Mouse (Mus musculus) gastrocnemius, postnatal 36 days (tissue): Measurements from ENCODE around the gene Adap2. TPM values are rescaled to one million over a fixed set of nuclear protein-coding genes. Genes with fewer than 3 reads are reported as not detected.
"Not testable (repeated sequence)": the region's sequence is repeated elsewhere in the genome, so short reads cannot be mapped to it uniquely, and the experiment has no call there.

Experiments used
- DNase-seq, 2 experiments: peaks; one replicate each; pipeline ENCODE4 v3.0.0; 2022
- intact Hi-C: fragments of 180-260 bp; cut with DNase I; formaldehyde crosslinking; loops from one replicate; pipeline ENCODE4 v1.15.1; 2025
- total RNA-seq, 2 experiments: library from RNA; stranded (reverse); gene quantifications; 2 replicates each; pipeline ENCODE4 v1.2.3; 2021

The Adap2 gene
- total RNA-seq, 2 experiments from 2014 or later = 3.4 to 5.9 TPM

DNA sequence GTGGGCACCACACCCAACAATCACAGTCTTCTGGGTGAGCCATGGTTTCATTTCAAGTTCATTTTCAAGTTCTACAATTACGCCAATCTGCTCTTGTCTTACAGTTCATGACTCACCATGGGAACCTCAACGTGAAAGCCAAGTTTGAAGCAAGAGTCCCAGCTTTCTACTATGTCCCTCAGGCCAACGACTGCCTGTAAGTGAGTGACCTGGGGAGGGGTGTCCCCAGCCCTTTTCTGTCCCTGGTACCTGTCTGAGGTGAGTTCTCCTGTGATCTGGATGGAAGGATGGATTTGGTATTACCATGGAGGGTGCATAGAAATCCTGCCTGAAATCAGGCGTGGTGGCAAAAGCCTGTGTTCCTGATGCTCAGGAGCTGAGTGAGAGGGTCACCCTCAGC is 2.9 kb downstream of the Adap2 start:
- DNase-seq = no peak
- intact Hi-C loops = no loop called here

- intact Hi-C loops = no loop called here
- no peak for DNase-seq
Measured at GRCm38 (mm10) chr11:80159018-80159417, 5.1 kb downstream of the Adap2 start.

DNA sequence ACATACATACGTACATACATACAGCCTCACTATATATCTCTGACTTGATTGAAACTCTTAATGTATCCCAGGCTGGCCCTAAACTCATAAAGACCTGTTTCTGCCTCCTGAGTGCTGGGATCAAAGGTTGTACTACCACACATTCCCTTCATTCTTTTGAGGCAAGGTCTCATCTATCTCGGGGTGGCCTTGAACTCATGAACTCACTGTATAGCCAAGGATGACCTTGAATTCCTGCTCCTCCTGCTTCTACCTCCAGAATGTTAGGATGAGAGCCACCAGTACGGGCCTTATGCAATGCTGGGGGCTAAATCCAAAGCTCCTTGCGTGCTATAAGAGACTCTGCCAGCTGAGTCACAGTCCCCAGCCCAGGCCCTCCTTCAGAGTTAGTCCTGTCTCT is 7.1 kb downstream of the Adap2 start:
- intact Hi-C loops = no loop called here
- DNase-seq = no peak

- intact Hi-C loops = no loop called here
- DNase-seq = no peak
Measured at GRCm38 (mm10) chr11:80163362-80164116, 9.6 kb downstream of the Adap2 start.

GRCm38 (mm10) chr11:80164224-80164623 is 10.3 kb downstream of the Adap2 start:
- no peak for DNase-seq
- intact Hi-C loops = no loop called here

DNA sequence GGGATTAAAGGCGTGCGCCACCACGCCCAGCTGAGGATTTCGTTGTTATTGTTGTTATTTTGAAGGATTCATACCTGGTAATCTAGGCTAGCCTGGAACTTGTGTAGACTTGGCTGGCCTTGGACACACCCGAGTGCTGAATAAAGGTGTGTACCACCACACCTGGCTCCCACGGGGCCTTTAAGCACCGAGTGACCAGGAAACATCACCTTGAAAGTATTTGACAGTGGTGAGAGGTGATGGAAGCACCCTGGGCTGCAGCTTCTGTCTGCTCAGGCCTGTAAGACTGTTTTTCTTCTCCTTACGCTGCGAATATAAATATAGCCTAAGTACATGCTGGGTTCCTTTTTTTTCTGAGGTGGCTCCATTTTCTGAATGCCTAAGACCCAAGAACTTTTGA is 14.2 kb downstream of the Adap2 start:
- intact Hi-C loops = no loop called here
- DNase-seq = no peak

DNA sequence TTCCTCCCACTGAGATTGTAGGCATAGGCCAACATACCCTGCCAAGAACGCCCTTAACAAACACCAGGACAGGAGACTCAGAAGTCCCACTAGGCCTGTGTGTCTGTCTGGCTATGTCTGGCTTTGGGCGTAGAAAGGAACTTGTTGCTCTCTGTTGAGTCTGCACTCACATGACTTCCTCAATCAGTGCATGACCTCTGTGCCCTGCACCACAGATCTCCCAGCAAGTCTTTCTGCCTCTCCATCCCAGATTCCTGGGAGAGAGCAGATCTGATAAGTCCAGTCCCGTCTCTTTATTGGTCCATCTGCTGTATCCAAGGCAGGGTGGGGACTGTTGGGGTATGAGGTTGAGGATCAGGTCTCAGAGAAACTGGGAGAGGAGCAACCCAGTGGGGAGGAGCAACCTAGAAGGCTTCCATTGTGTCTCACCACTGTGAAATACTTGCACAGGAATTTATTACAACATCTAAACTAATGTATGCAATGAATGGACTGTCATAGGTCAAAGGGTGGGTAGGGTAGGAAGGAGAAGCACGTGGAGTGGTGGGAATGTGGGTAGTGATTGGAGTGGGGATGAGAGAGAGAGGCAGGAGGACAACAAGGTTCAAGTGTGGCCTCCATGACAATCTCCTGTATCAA is 14.8 kb downstream of the Adap2 start:
- intact Hi-C loops = no loop called here
- no peak for DNase-seq

GRCm38 (mm10) chr11:80169629-80170028 is 15.7 kb downstream of the Adap2 start:
- DNase-seq = no peak
- intact Hi-C loops = no loop called here

DNA sequence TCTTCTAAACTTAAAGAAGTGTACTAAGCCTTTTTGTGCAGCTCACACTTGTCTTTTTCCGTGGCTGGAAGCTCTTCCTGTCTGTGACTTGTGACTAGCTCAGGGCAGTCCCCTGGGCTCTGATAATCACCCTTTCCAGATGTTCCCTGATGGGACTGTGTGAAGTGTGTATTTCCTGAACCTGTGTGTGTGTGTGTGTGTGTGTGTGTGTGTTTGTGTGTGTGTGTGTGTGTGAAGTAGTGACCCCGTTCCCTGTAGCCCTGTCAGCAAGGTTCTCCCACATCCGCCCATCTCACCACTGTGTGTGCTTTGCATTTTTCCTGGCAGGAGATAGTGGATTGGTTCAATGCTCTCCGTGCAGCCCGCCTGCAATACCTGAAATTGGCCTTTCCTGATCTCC is 16.4 kb downstream of the Adap2 start:
- intact Hi-C loops = no loop called here
- no peak for DNase-seq

- DNase-seq = no peak
- intact Hi-C loops = no loop called here
Measured at GRCm38 (mm10) chr11:80171884-80172283, 18.0 kb downstream of the Adap2 start.

DNA sequence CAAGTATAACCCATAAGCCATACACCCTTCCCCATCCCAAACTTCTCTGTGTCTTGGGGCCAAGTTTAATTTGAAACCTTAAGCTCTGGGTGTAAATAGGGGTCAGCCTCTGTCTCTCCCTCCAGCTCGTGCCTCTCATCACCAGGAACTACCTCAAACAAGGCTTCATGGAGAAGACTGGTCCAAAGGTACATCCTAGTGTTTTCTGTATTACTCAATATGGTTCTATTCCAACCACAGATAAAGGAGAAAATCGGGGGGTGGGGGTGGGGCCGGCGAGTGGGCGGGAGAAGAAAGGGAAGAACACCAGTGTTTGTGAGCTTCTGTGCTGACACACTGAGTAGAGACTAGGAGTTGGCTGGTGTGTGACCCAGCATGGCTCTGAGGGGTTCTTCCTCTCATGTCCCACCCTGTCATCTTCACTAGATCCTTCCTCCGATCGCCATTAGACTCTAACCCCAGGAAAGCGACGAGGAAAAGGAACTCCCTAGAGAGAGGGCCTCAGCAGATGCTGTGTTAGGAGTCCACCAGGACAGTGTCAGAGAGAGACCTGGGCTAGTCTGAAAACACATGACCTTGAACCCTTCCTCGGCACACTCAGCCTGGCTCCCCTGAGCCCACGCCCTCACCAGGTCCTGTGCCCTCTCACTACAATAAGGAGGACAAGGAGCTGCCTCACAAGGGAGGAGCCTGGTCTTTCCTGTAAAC is 20.2 kb downstream of the Adap2 start:
- intact Hi-C loops = no loop called here
- DNase-seq = no peak

DNA sequence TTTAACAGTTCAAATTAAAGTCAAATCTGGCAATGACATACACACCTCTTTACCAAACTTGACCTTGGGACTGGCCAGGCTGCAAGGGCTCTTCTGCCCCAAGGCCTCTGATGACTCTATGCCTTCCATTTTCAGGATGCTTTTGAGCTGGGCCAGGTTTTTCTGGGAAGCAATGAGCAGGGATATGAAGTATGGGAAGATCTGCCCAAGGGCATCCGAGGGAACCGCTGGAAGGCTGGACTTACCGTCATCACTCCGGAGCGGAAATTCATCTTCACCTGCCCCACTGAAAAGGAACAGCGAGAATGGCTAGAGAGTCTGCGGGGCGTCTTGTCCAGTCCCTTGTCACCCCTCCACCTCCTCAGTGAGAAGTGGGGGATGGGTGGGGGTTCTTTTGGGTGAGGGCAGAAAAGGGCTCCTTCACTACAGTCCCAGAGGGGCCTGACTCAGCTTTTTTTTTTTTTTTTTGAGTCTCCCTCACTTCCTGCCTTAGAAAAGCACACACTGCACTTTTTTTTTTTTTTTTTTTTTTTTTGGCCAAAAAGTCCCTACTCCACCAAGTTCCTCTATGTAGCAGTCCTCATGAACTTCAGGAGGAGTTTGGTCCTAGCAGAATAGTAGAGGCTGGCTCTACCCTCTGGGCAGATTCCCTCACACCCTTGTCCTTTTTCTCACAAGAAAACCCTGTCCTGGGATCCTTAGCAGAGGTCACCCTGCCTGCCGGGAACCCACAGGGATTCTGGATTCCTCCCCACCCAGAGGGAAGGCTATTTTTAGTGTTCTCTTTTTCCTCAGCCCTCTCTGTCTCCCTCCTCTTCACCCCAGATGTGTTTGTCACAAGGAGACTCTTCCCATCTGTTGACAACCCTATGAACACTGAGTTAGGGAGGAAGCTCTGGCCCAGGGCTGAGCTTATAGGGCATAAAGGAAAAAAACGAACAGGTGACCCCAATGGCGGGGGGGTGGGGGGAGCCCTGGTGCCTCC is 23.3 kb downstream of the Adap2 start:
- intact Hi-C loops = no loop called here
- no peak for DNase-seq

- no peak for DNase-seq
- intact Hi-C loops = no loop called here
Measured at GRCm38 (mm10) chr11:80178316-80178715, 24.4 kb downstream of the Adap2 start.

- intact Hi-C loops = no loop called here
- DNase-seq = no peak
Measured at GRCm38 (mm10) chr11:80181021-80181749, 27.3 kb downstream of the Adap2 start.

- DNase-seq, intact Hi-C loops: not testable (repeated sequence)
Measured at GRCm38 (mm10) chr11:80183054-80183704, 29.3 kb downstream of the Adap2 start.

DNA sequence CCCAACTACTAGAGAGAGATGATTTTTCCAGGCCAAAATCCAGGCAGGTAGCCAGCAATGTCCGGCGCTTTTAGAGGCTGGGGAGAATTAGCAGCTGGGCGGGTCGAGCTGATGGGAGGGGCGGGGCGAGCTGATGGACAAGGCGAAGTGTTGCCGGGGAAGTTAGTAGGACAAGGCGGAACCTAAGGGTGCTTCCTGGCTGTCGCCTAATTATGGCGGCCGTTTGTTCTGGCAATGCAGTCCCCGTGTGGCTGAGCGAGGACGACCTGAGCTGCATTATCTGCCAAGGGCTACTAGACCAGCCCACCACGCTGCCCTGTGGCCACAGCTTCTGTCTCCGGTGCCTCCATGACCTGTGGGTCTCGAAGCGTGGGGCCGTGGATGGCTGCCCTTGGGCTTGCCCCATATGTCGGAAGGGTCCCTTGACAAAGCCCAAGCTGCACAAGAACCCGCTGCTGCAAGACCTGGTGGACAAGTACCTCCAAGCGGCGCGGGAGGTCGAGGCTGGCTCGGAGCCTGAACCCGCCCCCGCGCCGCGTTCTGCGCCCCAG is 29.9 kb downstream of the Adap2 start, which contains the start of gene Rnf135:
Gene Rnf135, plus strand, starts transcription at position 147 of the 551 bp plus-strand sequence.
- DNase-seq = peak; percentile 90 to 97
- intact Hi-C loops = no loop called here

DNA sequence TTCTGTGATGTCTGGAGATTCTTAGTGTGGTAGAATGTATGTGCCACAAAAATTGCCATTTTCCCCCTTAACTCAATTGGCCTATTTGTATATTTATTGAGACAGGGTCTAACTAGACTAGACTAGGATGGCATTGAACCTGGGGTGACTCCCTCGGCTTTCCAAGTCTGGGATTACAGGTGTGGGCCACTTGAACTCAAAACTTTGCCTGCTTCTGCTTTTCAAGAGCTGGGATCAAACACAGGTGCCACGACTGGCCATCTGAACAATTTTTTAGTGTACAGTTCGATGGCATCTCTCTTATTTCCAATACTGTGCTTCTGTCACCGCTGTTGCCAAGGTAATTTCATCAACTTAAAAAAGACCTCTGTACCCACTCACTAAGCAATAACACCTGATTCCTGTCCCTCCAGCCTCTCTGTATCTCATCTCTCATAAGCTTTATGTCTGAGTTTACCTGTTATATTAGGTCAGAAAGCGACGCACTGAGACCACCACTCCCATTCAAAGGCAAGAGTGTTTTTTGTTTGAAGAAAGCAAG is 30.7 kb downstream of the Adap2 start:
- no peak for DNase-seq
- intact Hi-C loops = no loop called here

DNA sequence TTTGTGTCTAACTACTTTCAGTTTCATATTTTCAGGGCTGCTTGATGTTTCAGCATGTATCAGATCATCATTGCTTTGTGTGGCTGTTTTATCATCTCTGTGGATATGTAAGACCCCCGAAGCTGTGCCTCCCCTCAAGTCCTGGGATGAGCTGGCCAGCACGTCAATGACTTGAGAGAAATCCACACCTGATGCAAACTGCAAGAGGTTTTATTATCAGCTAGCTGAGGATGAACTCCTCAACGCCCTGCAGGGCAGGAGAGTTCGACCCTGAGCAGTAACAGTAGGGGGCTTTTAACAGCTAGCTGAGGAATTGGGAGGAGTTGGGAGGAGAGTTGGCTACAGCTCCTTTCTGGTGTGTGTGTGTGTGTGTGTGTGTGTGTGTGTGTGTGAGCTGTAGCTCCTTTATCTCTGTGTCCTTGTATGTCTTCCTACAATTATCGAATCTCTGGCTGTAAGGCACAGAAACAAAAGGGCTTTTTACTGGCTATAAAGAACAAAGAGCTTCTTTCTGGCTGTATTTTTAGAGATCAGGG is 31.6 kb downstream of the Adap2 start:
- DNase-seq, intact Hi-C loops: not testable (repeated sequence)
